Mouse (Mus musculus): ENCODE measurements around the gene Qprt. TPM values are rescaled to one million over a fixed set of nuclear protein-coding genes. Genes with fewer than 3 reads are reported as not detected.
"Not testable (repeated sequence)": the region's sequence is repeated elsewhere in the genome, so short reads cannot be mapped to it uniquely, and the experiment has no call there.

The Qprt gene
- total RNA-seq, 2 experiments from 2014 or later: 0.20 to 0.50 TPM

DNA sequence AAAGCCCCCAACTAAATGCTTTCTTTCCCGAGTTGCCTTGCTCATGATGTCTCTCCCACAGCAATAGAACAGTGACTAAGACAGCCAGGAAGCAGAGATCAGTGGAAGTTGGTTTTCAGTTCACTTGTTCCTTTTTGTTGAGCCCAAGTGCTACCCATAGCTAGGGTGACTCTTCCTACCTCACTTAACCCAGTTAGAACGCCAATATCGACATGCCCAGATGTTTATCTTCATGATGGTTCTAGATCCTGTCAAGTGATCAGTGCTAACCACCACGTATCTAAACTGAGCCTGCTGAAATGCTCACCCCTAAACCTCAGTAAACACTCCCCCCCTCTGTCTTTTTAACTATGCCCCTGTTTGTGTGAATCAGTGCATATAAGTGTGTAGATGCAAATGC, 22.5 kb downstream of the Qprt start:
- DNase-seq (ENCODE audit: low spot score in 2 of 2): no peak

DNA sequence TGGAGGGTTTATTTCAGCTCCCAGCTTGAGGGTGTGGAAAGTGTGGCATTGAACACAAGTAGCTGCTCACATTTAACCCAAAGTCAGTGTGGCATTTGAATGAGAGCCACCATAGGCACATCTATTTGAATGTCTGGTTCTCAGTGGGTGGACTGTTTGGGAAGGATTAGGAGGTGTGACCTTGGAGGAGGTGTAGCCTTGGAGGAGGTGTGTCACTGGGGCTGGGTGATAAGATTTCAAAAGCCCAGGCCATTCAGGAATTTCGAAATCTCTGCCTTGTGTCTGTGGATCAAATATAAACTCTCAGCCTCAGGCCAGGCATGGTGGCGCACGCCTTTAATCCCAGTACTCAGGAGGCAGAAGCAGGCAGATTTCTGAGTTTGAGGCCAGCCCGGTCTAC, 23.1 kb downstream of the Qprt start:
- DNase-seq (ENCODE audit: low spot score in 2 of 2): no peak

DNA sequence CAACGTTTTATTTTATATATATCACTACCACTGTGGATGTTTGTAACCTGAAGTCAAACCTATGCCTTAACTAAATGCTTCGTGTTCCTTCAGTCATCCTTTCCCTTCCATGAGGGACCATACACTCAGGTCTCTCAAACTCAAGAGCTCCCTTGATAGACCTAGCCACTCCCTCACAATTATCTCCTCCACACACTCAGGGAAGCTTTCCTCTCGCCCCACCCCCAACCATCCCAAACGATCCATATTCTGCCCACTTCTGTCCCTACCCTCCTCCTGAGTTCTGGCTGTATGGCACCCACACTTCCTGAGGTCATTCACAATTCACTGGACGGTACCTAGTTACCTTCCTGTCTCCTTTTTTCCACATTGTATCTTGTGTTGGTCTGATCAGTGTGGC, 23.5 kb downstream of the Qprt start:
- no peak for DNase-seq (ENCODE audit: low spot score in 2 of 2)

DNA sequence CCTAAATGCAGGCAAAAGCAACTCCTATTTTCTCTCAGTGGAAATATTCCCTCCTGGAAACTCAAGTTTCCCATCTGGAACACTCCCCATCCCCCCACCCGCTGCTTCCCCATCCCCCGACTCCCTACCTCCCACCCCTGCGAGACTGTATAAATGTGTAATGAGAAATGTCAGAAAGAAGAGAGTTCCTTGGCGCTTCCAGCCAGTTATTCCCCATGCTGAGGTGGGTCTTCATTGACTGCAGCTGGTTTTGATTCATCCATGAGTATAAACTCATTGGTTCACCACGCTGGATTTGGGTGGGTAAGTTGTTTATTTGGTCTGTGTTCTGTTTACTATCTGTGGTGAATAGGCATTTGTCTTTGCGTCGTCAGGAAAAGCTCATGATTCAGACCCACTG, 25.6 kb downstream of the Qprt start:
- DNase-seq (ENCODE audit: low spot score in 2 of 2): no peak

DNA sequence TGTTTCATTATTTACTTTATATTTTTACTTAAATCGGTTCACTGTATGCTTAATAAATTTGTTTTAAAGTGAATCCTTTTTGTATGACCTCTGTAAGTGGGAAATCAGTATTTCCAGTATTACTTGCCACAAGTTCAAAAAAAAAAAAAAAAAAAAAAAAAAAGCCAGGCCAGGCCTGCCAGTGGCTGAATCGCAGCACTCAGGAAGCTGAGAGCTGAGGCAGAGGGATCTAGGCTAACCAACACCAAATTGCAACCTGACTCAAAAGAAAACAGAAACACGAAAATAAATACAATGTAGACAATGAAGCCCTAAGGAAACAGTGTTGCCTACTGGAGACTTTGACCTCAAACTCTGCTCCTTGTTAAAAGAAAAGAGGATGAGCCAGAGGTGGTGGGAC, 28.1 kb downstream of the Qprt start:
- DNase-seq (ENCODE audit: low spot score in 2 of 2): no peak

DNA sequence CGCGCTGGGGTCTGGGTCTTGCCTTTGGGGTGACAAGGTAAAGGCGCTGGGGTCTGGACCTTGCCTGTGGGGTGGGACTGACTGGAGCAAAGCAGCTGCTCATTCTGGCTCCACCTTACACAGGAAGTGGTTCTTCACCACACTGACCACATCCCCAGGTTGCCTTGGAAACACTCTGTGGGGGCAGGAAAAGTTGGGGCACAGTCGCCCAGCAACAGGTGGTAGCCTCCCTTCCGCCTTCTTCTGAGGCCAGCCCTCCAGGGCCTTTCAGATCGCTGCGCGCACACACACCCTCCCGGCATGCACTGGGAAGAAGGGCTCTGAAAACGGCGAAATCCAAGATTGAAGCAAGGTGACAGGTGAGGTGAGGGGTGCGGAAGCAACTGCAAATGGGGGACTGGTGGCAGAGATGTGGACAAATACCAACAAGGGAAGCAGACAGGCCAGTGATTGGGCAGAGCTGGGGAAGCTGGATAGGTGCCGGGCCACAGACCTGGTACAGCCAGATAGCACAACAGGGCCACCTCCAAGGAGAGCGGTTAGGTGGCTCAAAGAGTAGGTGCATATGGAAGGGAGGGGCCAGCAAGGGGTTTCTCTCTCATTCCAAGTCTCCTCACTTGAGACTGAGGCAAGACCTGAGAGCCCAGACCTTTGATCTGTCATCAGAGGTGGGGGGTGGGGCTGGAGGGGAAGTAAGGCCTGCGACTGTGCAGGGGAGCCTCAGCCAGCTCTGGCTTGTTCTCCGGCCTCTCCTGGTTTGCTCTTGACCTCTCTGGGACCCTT, 30.7 kb downstream of the Qprt start, which contains the start of gene AI467606:
AI467606 (plus strand) TSS at position 246 of the 783 bp plus-strand sequence.
- no peak for DNase-seq (ENCODE audit: low spot score in 2 of 2)

DNA sequence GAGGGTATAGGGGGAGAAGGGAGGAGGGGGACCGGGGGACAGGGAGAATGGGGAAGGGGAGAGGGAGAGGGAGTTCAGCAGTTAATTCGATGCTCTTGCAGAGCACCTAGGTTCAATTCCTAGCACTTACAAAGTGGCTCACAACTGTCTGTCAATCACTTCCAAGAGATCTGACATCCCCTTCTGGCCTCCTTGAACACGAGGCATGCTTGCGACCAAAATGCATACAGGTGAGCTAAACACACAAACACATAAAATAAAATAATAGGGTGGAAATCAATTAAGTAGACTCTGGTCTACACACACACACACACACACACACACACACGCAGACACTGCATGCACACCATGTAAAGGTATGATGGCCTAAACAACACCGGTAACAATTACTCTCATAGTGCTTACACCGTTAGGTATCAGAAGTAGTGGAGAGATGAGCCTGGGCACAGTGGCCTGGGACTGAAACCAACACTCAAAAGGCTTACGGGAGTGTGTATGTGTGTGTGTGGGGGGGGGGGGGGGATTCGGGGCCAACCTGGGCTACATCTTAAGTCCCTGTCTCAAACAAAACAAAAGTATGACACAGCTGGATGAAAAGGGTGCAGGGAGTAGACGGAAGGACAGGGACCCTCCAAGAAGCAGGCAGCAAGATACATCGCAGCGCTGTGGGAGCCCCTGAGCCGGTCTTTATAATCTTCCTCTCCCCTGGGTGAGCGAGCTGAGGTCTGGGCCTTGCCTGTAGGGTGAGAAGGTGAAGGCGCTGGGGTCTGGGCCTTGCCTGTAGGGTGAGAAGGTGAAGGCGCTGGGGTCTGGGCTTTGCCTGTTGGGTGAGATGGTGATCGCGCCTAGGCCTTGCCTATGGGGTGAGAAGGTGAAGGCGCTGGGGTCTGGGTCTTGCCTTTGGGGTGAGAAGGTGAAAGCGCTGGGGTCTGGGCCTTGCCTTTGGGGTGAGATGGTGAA, 31.6 kb downstream of the Qprt start:
- no peak for DNase-seq (ENCODE audit: low spot score in 2 of 2)

DNA sequence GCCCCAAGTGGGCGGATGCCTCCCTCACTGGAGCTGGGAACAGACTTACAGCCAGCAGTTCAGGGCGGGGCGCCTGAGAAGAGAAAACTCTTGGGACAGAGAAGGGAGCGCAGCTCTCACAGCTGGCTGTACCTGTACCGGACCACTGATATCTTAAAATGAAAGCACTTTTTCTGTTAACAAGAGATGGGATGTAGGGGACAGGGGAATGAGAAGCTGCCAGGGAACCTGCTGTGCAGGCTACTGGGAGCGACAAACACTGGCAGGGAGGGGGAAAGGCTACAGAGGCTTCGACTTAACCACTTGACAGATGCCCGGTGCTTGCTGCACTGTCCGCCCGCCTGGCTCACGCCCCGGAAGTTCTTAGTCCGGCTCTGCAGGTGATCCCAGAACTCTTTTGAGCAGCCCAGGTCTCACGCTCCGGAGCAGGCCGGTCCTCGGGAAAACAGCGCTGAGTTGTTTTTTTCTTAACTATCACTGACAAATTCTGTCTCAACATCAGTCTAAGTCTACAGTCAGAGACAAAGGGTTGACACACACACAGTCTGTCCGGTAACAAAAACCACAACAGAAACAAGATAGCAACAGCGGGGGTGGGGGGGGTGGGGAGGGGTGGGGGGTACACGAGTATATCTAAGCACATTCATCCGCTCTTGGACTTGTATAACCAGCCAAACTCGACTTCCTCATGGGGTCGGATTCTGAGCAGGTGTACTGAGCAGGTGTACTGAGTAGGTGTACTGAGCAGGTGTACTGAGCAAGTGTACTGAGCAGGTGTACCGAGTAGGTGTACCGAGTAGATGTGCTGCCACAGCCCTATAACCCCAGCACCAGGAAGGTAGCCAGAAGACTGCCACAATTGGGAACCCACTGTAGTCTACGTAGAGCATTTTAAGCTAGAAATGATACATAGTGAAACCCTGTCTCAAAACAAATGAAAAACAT, 32.9 kb downstream of the Qprt start:
- no peak for DNase-seq (ENCODE audit: low spot score in 2 of 2)

DNA sequence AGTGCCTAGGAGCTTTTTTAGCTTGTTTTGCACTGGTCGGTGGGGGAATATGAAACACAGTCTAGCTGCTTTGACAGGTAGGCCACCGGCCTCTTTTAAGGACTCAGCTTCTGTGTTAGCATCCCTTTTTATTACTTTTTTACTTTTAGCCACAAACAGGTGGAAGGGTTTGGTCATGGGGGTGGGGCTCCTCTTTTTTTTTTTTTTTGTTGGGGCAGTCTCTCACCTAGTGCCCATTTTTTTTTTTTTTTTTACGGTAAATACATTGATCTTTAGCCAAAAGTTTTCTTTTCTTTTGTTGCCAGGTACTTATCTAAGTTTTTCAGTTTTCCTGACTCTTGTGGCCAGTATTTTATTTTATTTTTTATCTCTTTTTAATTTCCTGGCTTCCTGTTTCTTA, 33.9 kb downstream of the Qprt start:
- no peak for DNase-seq (ENCODE audit: low spot score in 2 of 2)

DNA sequence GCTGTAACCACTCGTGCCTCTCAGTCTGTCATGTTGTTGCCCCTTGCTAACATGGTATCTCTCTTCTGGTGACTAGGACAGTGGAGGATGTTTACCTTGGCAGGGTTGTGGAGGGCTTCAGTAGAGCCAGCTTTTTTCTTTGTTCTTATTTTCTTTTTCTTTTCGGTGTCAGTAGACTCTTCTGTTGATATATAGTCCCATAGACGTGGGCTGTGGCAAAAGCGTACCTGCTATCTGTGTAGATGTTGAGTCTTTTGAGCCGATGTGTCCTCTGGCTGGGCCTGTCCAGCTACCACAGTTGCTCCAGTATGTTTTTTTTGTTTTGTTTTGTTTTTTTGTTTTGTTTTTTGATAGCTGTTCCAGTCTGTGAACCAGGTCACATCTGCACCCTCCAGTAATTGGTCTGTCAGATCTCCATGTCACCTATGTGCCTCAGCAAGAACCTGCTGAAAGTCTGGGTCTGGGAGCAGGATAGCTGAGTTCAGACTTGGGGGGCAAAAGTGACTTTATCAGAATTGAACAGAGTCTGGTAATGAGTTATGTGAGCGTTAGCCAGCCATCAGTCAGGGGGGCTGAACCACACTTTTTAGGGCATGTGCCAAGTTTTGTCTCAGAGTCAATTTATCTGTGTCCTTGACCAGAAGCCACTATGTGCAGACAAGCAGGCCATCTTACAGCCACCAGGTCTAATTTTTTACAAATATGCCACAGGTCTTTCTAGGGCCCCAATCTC, 34.6 kb downstream of the Qprt start, which contains the start of gene Zg16:
Zg16 (minus strand) TSS at position 51 of the 733 bp plus-strand sequence.
- not testable (repeated sequence) for DNase-seq (ENCODE audit: low spot score in 2 of 2)

DNA sequence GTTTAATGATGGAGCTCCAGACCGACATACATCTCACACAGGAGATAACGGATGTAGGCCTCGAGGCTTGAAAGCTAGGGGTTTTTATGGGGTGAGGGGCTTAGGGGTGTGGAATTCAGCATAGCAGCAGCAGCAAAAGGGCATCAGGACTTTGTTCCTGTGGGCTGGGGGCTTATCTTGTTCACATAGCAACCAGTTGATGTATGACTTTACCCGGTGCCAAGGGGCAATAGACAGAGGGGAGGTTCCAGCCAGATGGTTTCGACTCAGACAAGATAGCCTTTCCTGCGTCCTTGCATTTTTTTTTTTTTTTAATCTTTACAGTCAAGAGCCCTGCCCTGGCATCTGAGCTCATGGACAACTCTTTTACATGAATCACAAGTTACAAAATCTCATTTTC, 36.3 kb downstream of the Qprt start:
- not testable (repeated sequence) for DNase-seq (ENCODE audit: low spot score in 2 of 2)

DNA sequence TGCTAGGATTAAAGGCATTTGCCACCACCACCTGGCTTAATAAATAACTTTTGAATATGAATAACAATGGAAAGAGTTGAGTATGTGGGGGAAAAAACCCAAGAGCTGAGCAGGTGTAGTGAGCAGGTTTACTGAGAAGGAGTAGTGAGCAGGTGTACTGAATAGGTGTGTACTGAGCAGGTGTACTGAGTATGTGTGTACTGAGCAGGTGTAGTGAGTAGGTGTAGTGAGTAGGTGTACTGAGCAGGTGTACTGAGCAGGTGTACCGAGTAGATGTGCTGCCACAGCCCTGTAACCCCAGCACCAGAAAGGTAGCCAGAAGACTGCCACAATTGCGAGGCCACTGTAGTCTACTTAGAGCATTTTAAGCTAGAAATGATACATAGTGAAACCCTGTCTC, 37.2 kb downstream of the Qprt start:
- DNase-seq (ENCODE audit: low spot score in 2 of 2): no peak

DNA sequence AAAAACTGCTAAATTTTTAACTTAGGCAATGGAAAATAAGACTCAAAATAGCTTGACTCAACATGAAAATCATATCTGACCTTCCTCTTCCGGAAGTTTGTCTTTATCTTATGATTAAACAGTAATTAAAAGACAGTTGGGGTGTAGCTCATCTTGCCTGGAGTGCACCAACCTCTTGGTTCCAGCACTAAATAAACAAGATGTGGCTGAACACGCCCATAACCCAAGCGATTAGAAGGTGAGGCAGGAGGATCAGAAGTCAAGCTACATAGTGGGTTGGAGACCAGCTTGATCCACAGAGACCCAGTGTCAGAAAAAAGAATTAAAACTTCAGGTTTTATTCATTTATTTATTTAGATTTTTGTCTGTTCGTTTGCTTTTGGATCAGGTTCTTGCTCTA, 38.3 kb downstream of the Qprt start:
- no peak for DNase-seq (ENCODE audit: low spot score in 2 of 2)

DNA sequence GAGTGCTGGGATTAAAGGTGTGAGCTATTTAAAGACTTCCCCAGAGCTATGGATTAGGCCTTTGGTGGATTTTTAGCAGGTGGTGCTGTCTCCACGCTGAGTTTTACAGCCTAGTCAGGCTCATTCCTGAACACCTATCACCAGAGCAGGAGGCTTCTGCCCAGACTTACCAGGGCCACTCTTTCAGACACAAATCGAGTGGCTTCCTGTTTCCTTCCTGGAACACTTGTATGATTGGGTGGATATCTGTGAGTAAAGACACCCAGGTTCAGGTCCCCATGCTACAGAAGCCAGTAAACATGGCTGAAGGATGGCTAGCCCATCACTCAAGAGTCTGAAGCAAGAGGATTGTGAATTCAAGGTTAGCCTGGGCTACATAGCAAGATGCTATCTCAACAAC, 39.0 kb downstream of the Qprt start:
- no peak for DNase-seq (ENCODE audit: low spot score in 2 of 2)

DNA sequence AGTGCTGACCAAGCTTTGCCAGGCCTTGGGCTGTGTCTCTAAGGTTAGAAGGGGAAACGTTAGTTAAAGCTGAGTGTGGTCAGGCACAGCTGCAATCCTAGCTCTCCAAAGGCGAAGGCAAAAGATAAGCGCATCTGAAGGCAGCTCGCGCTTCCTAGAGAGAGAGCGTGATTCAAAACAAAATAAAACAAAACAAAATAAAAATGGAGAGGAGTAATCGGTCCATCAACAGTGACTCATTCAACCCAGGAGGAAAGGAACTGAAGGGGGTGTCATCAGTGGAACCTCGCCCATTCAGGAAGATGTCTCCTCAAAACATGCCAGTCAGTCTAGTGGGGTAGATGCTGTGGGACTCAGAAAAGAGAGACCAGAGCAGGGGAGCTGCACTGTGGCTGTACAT, 39.8 kb downstream of the Qprt start:
- DNase-seq (ENCODE audit: low spot score in 2 of 2): no peak

DNA sequence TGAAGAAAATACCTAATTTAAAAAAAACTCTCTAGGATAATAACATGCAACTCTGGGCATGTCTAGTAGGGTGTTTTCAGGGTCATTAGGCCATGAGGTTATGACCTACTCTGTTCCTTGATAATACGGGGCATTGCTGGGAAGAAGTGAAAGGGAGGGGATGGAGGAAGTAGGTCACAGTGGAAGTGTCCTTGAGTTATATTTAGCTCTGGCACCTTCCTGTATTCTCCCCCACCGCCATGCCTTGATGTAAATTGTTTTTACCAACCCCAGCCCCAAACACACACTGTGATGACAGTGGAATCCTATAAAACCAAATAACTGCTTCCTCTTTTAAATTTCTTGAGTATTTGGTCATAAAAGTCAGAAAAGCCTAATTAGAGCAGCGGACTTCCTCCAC, 42.0 kb downstream of the Qprt start:
- no peak for DNase-seq (ENCODE audit: low spot score in 2 of 2)

DNA sequence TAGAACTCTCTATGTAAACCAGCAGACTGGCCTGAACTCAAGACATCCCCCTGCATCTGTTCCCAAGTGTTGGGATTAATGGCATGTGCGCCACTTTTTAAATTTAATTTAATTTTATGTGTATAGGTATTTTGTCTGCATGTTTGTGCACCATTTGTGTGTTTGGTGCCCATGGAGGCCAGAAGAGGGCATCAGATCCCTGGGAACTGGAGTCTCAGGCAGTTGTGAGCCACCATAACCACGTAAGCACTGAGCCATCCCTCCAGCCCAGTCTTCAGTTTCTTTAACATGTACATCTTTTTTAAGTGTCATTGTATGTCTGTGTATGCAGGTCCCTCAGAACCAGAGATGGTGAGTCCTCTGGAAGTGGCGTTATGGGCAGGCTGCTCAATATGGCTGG, 44.3 kb downstream of the Qprt start:
- no peak for DNase-seq (ENCODE audit: low spot score in 2 of 2)

DNA sequence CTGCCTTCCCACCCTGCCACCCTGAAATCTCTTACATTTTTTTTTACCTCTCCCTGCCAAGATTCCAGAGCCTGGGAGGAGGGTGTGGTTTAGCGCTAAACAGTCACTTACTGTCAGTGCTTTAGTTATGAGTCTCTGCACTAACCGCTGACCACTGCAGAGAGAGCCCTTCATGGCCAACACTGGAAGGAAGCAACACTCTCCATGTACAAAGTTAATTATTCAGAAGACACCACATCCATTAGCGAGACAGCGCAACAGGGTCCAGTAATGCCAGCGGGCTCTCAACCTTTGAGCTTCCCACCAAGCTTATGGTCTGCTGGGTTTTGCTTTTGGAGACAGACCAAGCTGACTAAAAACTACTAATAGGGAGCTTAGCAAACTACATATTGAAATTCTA, 45.8 kb downstream of the Qprt start:
- DNase-seq (ENCODE audit: low spot score in 2 of 2): no peak

DNA sequence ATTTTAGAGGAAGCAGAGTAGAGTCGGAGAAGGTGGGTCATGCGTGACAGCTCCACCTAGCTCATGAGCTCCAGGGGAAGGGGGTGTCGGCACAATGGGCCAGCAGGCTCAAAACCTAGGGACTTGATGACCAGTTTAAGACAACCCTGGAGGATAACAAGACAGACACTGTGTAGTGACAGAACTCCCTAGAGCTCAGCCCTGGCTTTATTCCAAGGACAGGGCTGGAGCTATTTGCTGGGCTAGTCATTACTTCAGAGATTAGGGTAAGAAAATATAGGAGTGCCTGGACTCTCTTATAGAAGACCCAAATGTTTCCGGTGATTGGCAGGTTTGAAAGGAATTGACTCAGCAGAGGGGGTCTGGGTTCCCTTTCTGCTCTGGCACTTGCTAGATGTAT, 48.8 kb downstream of the Qprt start:
- DNase-seq (ENCODE audit: low spot score in 2 of 2): no peak

DNA sequence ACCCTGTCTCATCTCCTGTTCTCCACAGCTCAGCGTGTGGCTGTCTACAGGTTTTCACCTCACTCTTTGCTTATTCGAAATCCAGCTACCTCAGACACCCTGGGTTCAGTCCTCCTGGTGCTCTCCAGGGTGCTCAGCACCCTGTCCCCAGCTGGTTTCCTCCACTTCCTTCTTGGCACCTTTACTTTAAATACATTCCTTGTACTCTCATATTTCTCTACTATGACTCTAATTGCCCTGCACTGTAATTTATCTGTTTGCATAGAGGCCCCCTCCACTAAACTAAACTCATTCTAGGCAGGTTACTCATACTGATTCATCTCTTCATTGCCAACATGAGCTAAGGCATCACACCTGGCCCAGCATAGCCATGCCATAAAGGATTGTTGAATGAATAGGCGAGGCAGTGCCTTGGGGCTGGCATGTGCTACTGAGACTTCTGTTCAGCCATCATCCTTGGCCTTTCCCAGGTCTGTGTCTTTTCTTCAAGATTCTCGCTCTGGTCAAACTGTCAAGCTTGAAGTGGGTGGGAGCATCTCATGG, 51.1 kb downstream of the Qprt start:
- no peak for DNase-seq (ENCODE audit: low spot score in 2 of 2)

Data from layer of hippocampus, adult 18-20 months (tissue).